Mouse (Mus musculus) spleen, postnatal 36 days (tissue): Measurements from ENCODE around the gene Hmcn1.

Experiments used
- DNase-seq, 2 experiments: peaks; one replicate each; pipeline ENCODE4 v3.0.0; 2022; ENCODE audit warnings: low spot score in 2 of 2, mixed read lengths in 1 of 2

Hmcn1 gene

DNA sequence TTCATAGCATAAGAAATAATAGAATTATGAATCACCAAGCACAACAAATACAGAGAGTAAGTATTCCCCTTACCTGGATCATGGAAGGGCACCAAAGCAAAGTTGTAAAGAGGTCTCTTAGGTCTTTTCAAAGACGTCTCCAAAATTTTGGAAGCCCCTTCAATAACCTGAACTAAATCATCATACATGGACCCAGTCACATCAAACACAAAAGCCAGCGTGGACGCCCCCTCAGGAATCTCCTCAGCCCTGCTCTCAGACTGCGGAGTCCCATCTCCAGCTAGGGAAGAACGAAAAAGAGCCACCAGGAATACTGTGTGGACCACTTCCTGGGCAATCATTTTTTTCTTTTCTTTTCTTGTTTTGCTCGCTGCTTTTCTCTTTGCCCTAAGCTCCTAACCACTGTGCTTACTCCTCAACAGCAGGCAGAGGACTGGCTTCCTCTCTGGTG, 499 bp downstream of the Hmcn1 start:
- no peak for DNase-seq

DNA sequence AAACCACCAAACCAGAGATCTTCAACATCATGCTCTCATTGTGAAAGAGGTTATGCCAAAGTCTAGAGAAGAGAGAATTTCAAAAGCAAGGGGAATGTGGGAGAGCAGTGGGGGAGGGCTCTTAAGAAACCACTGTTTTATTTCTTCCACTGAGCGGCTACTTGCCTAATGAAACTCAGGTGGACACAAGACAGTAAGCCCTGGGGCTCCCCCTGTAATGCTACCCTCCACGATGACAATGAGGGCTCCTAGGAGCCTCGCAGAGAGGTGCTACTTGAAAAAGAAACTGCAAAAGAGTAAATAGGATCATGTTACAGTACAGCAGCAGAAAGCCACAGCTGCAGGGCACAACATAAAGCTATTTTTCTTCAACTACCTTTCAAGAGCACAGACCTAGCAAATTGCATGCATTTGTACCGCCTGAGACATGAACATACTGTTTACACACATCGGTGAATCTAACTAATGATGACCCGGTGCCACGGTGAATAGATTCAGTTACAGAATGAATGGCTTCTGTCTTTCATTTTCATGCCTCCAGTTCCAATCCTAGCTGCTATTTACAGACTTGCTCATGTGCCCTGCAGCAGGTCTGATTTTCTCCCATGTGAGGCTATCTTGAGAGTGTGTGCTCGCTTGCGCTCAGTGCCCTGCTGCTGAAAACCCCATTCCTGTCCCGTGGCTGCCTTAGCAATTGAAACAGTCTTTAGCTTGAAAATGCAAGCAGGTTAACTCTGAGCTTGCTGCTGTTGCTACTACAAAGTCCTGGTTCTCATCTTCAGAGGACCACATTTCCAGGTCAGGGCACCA, 1.3 kb downstream of the Hmcn1 start:
- DNase-seq = no peak

DNA sequence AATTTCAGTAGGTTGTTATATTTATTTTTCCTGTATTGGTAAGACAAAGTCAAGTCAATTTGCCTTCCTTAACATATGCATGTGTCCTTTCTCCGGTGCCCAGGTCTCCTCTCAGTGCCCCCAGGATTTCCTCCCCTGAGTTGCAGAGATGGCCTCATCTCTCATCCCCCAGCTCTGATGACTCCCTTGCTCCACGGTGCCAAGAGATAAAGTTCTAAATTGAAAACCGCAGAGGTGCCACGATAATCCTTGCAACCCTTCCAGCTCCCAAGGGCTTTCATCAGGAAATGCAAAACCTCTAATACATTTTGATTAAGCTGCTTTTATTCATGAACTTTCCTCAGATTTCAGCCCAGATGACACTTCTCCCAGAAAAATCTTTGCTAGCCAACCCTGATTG, 8.3 kb downstream of the Hmcn1 start:
- no peak for DNase-seq

DNA sequence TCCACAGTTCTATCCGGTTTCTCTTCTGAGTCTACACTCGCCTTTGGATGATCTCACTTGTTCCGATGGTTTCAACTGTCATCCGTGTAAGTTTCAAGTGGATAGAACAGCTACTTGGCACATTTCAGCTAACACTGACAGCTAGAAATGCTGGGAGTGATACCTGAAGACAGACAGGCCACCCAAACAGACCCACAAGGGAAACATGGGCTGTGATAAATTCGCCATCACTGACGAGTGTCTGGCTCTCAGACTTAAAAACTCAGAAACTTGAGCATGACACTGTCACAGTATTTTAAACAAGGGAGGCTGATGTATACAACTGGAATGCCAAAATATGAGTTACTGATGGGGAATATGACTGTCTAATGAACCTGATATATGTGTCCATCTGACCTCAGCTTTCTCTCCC, 9.1 kb downstream of the Hmcn1 start:
- DNase-seq = no peak

DNA sequence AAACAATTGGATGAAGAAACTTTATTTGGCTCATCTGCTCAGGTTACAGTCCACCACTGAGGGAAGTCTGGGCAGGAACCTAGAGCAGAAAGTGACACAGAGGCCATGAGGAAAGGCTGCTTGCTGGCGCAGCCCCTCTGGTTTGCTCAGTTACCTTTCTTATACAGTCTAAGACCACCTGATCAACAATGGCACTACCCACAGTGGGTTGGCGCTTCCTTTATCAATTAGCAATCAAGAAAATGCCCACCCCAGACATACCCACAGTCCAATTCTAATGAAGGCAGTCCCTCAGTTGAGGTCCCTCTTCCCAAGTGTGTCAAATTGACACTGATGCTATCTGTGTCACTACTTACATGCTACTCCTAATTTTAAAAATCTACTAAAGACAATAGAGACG, 14.6 kb downstream of the Hmcn1 start:
- DNase-seq = no peak

DNA sequence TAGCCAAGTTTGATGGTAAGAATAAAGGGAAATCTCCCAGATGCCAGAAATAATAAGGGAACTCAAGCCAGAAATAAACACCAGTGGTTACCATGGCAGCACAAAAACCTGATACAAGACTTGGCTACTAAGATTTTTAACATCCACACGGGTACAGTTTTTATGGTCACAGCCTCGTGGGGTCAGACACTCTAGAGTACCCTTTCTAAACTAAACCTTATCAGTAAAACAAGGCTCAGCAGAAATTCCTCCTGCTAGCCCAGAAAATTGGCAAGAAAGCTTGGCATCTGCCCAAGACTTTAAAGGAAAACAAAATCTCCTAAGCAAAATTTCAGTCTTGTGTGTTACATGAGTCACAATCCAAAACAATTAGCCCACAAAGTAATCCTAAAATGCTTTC, 17.0 kb downstream of the Hmcn1 start:
- DNase-seq = no peak

DNA sequence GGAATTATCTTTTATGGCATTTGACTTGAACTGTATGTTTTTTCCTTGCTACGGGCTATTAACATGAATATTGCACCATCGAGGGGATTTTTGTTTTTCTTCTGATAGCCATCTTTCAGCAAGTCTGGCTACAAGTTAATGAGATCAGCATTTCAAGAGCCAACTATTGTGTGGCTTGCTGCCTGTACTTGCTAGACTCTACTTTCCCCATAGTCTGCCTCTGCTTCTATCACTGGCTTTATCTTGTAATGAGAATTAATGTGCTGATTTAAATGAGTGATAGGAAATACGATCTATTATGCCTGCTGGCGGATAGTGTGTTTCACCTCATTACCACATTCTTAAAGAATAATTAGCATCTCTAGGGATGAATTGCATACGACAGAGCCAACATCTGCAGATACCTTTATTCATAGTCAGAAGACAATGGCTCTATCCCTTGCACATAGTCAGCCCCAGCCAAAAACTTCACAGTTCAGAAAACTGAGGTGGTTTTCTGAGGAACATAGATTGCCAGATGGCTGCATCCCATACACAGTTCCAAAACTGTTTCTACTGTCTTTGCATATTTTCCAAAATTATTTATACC, 33.7 kb downstream of the Hmcn1 start:
- DNase-seq = no peak

DNA sequence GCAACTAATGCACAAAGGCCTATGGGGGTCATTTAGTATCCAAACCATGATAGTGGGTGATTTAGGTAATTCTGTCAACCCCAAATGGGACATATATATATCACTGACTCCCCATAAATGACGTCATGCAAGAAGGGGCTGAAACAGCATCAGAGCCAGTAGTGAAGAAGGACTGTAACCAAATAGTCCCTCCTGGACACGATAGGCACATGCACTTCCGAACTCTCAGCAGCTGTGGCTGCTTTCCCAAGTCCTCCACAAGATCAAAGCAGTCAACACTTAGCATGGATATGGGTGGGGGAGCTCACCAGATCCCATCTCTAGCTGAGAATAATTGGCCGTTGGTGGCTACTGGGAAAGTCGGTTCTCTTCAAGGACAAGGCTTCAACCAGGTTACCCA, 42.2 kb downstream of the Hmcn1 start:
- no peak for DNase-seq

DNA sequence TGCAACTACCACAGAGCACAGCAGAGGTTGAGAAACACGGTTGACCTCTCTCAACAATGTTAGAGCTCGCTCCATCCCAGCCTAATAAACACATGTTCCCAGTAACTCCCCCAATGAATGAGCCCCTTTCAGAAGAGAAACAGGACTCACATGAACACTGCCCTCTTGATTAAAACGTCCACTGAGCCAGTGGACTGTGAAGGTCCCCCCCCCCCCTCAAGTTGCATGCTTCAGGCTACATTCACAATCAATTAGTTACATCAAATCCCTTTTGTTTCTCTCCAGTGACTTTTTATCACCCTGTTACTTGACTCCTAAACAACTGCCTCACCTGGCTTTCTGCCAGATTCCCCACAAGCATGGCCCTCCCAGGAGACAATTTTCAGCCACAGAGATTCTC, 43.2 kb downstream of the Hmcn1 start:
- no peak for DNase-seq

DNA sequence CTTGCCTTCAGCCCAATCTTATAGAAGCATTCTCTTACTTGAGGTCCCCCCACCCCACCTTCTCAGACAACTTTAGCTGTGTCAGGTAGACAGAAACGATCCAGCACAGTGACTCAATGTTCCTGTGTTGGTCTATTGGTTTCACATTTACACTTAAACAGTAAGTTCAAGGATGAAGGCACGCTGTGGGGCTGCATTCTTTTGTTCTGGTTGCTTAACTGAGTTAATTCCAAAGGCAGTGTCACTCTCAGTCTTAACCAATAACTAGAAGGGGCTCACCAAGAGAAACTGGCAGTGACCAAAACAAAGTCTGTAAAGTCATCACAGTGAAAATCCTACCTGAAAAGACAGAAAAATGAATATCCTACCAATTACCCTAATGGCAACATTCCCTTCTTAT, 44.3 kb downstream of the Hmcn1 start:
- DNase-seq = no peak

DNA sequence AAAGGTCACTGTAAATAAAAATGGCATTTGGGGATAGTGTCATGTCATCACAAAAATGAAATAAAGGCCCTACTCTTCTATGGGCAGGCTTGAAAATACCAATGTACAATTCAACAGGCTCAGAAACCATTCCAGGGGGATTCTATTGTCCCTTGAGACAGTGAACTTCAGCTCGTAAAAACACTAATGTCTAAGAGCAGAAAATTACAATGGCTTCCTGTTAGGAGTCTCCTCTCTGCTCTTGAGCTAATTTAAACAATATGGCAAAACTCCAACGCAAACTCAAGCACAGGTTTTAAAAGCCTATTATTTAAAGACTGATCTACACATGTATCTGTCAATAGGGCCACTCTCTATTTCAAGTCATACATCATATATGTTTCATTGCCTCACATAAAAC, 49.6 kb downstream of the Hmcn1 start:
- no peak for DNase-seq

DNA sequence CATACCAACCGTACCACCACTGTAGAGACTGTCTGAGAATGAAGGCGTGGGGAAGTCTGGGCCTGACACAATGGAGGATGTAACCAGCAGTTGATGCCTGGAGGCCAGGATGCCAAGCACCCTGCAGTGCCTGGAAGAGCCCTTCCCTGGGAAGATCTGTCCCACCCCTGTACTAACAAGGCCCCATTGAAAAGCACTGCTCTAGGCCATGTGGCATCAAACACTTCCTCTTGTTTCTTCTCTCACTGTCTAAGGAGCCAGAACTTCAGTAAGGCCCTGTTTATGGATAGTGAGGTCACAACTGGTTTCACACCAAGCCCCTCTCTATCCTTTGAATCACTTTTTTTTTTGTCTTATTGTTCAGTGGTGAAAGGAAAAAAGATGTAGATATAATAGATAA, 51.1 kb downstream of the Hmcn1 start:
- no peak for DNase-seq

DNA sequence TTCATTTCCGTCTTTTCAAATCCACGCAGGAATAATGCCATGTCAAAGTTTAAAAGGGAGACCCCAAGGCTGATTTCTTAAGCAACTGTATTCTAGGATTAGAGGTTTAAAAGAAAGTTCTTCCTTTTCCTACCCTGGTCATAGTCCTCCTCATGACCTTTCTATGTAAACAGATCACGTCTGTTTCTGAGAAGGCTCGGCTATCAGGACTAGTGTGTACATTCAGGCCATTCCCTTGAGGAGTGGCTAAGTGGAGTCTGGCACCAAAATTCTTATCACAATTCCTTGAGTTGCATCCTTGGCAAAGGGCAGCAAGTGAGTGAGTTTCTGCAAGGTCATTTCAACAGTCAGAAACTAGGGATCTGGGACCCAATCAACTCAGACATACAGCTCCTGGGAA, 56.4 kb downstream of the Hmcn1 start:
- no peak for DNase-seq

DNA sequence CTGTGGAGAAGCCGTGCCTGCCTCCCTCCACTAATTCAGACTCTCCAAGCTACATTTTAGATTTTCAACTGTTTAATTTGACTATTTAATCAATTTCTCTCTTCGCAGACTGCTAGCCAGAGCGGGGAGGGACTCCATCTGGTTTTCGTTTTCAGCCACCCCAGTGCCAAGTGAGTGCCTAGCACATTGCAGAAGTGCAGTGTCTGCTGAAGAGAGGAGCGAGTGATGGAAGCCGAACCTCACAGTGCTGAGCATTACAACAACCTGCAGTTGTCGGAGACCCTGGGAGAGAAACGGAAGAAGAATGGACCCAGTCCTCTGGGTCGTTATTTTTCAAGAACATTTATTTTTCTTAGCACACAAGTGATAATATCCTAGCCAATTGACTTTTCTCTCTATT, 59.6 kb downstream of the Hmcn1 start:
- no peak for DNase-seq

DNA sequence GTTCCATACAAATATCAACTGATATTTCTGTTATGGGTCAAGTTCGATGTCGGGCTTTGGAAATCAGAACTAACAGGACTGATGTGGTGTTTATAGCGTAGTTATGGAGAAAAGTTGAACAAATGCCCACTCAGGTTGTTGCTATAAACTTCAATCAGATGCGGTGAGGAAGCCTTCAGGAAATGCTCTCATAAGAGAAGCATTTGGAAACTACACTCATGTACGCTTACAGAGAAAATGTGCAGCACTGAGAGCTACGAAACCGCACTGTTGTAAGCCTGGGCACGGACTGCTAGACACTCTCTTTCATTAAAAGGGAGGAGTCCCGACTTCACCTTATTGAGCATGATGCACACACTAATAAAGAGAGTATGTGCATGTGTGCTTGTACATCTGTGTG, 72.4 kb downstream of the Hmcn1 start:
- no peak for DNase-seq

DNA sequence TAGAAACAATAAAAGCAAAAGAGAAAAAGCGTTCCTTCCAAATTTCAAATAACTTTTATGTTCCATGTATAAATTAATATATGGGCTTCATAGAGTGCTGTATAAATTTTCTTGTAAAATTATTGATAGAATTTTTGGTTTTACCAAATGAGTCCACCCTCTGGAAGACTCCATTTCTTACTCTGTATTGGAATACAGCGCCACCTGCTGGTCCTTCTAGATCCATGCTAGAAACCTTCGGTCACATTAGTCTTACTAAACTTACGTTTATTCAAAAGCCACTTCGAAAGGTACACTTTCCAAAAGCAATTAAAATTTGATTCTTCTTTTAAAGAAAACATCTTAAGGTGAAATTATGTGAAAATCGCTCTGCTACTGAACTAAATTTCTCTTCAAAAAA, 73.0 kb downstream of the Hmcn1 start:
- no peak for DNase-seq

DNA sequence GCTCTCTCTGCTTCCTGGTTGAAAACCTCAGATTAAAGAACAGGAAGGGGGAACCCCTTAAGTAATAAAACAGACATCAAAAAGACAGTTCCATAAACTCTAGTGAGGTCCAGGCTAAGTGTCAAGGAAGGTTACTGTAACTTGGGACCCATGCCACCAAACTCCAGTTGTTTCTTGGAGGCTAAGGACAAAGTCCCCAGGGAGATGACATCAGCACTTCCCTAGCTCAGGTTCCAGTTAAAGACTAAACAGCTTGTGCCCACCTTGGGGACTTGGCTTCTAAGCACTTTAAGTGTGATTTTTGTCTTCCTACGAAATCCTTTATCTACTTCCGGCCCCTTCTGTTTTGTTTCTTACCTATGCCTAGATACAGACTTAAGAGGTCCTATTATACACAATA, 78.3 kb downstream of the Hmcn1 start:
- DNase-seq = no peak

DNA sequence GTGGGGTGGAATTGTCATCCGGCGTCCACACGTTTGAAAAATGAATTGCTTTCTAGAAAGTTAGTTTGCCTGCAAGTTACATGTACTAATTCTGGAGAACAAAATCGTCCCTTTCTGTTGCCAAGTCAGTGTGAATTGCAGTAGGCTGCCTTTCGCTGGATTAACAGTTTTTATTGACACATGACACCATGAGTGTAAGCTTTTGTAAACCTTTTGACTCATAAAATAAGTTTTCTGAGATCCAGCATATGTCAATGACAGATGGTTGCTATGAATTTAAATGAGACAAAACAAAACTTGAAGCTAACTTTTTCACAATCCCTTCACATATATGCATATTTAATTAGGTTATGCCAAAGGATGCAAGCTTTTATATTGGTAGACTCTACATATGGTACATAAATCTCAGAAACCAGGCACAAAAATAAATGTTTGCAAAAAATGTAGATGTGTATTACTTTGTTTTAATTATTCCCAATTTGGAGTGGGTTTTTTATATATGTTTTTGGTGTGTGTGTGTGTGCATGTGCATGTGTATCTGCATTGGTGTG, 79.6 kb downstream of the Hmcn1 start:
- DNase-seq = no peak

DNA sequence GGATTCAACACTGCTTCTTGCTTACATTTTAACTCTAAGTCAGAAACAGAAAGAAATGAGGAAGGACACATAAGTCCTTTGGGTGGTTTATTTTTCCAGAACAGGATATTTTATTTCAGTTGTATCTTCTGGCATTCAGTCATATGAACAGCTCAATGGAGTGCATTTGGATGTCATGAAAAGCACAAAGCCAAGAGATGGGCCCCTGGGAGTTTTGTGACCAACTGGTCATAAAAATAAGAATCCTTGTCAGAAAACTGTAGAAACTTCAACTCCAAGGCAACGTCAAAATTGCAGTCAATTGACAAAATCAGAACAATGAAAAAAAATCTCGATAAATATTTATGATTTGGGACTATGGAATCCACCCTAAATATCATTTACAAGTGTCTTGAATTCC, 83.6 kb downstream of the Hmcn1 start:
- DNase-seq = no peak

DNA sequence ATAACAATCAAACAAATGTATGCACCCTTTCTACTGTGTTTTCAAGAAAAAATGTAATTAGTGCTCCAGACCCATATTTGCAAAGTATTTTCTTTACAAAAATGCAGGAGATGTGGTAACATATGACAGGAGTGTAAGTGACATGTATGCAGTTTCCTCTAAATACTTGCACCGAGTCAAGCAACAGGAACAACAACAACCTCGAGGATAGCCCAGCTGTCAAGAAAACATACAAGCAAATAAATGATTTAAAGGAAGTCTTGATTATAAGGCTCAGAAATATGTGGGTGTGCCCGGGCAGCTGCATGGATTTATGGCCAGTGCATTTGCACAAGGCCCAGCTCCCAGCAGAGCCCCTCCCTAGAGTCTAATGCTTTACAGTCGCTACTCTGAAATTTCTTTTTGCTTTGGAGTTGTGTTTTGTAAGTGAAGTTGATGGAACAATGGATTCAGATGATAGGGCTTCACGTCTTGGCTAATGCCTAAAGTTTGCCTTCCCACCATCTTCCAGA, 99.5 kb downstream of the Hmcn1 start:
- DNase-seq = no peak

DNA sequence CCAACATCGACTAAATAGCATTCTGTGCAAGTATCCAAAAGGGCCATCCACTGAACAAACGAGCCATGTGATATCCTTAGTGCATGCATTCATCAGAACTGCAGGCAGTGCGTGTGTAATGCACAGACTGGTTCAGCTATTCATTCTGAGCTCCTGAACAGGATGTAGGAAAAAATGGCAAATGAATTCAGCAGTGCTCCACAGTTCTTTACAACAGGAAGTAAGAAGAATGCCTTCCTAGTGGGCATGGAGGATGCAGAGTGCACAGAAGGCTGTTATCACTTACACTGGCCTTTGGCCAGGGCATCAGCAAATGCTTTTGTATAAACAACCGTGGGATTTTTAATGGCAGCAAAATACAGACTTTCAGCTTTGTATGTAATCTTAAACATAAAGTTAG, 103.2 kb downstream of the Hmcn1 start:
- DNase-seq = no peak

DNA sequence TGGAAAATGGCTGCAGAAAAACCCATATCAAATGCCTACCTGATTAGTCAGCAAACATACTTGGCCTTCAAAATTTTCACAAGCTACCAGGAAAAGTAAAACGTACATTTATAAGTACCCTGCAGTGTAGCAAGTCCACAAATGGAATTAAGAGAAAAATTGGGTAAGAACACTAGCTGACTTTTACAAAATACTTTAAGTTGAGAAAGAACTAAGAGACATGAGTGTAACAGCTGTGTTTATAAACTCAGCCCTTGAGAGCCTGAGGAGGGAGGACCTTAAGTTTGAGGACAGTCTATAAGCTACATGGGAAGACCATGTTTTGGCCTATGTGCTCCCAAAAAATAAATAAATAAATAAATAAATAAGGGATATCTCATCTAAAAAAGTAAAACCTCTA, 107.0 kb downstream of the Hmcn1 start:
- DNase-seq = no peak

DNA sequence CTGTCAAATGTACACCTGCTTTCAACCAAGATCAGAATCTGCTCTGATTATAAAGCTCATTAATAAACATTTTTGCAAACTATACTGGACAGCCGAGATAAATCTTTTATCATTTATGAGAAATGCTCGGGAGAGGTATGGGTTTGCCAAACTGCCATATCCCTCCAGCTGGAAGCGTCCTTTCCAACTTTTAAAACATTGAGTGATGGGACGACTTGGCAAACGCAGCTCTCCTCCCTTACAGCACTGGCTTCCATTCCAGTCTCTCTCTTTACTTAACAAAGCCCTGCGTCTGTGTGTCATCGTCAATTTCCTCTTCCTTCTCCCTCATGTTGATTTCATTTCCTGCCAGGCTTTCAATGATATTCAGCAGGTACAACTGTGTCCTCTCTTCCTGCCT, 114.8 kb downstream of the Hmcn1 start:
- DNase-seq = no peak
